Mouse (Mus musculus) erythroblast, embryonic 14.5 days (primary cell): ENCODE results near the gene Abcb8.

Experiments used
- GATA1 ChIP-seq: IDR thresholded peaks from 2 replicates; pipeline ENCODE4 v1.6.1; 2012; ENCODE audit warnings: low read length, inconsistent platforms, mixed read lengths
- TAL1 ChIP-seq: IDR thresholded peaks from 3 replicates; pipeline ENCODE4 v1.6.1; 2012; ENCODE audit warnings: low read length, inconsistent platforms, mixed read lengths

GRCm38 (mm10) chr5:24428596-24428995 lies 35.1 kb downstream of the Abcb8 start:
- TF ChIP-seq TAL1 (no peak), GATA1 (no peak)
